Mouse (Mus musculus): ENCODE results near the gene Gm12888.
"Not testable (repeated sequence)": the region's sequence is repeated elsewhere in the genome, so short reads cannot be mapped to it uniquely, and the experiment has no call there.

Gm12888 gene

GRCm38 (mm10) chr4:121324817-121325216, at the start of gene Gm12888:
Gm12888 (minus strand) TSS chr4:121324917.
- DNase-seq = not testable (repeated sequence)

Measured in kidney, adult 8-10 months (tissue).